ENCODE assay signal across 20 mouse cellular contexts in genomic region chr13:89595105-89595504, GRCm38 (mm10). TPM values are rescaled to one million over a fixed set of nuclear protein-coding genes. Genes with fewer than 3 reads are reported as not detected.
DNase-seq lines count a peak whose midpoint lies in the region; ATAC-seq and TF ChIP-seq lines count a peak whose summit lies in the region.
"Had no signal": no experiment of that assay in that cellular context is flagged by ENCODE, and none has a peak within 500 bp of the region (broad histone marks: within the 10 kb centered on the region; RNA-seq: fewer than 3 reads in every experiment).

No protein-coding gene starts in this region.

- no peaks in the 10 kb centered on the region; the same call in 1 of the 2 replicates for H3K9me3 ChIP-seq in midbrain, embryonic 11.5 days (ENCODE audit: control insufficient read depth, low read length)
- H3K9me3 ChIP-seq in midbrain, embryonic 16.5 days (replicated peaks; ENCODE audit: control insufficient read depth, low read length, poor library complexity, severe bottlenecking), result no peaks in the 10 kb centered on the region
- H3K9me3 ChIP-seq: embryonic facial prominence, embryonic 15.5 days had no signal

- no peaks in the 10 kb centered on the region for H3K4me1 ChIP-seq in midbrain, embryonic 11.5 days (ENCODE audit: control insufficient read depth, insufficient read depth, low read length)
- H3K4me1 ChIP-seq in midbrain, embryonic 16.5 days (ENCODE audit: control insufficient read depth, insufficient read depth, low read length), result no peaks in the 10 kb centered on the region
- H3K4me1 ChIP-seq: embryonic facial prominence, embryonic 15.5 days; forebrain, embryonic 10.5 days; heart, embryonic 12.5 days; hindbrain, embryonic 10.5 days had no signal

- no peak for DNase-seq in frontal cortex, postnatal 25 days (ENCODE audit: low spot score in 2 of 2)
- no peak for DNase-seq in midbrain, embryonic 11.5 days (ENCODE audit: low spot score, missing footprints)
- peak; percentile 16 for DNase-seq in brain, adult 2 months (ENCODE audit: low read depth, low spot score)
- peak; percentile 35 for DNase-seq in brain, embryonic 14.5 days (ENCODE audit: low read depth)
- DNase-seq: adrenal gland, adult 2 months; adrenal gland, postnatal 25 days; cerebellum, adult 11 months; cerebellum, adult 8-10 months; cerebellum, postnatal 14 days; gastrocnemius, adult 2 months; gastrocnemius, postnatal 25 days had no signal

- no peak overlapping the region for H3K4me3 ChIP-seq in midbrain, embryonic 11.5 days (ENCODE audit: low read depth, low read length)
- no peak overlapping the region for H3K4me3 ChIP-seq in midbrain, embryonic 16.5 days (ENCODE audit: low read depth, low read length)
- H3K4me3 ChIP-seq: embryonic facial prominence, embryonic 15.5 days; erythroblast, embryonic 14.5 days; forebrain, embryonic 10.5 days; gastrocnemius, adult 2 months; heart, embryonic 12.5 days; hindbrain, embryonic 10.5 days had no signal

- H3K9ac ChIP-seq in midbrain, embryonic 11.5 days (ENCODE audit: low read length), result no peak overlapping the region
- H3K9ac ChIP-seq in midbrain, embryonic 16.5 days (ENCODE audit: low read depth, low read length), result no peak overlapping the region
- H3K9ac ChIP-seq: embryonic facial prominence, embryonic 15.5 days; heart, embryonic 12.5 days; hindbrain, embryonic 14.5 days had no signal

- H3K27me3 ChIP-seq in midbrain, embryonic 11.5 days (ENCODE audit: control insufficient read depth, insufficient read depth, low read length), result no peaks in the 10 kb centered on the region
- no peaks in the 10 kb centered on the region for H3K27me3 ChIP-seq in midbrain, embryonic 16.5 days (ENCODE audit: control insufficient read depth, insufficient read depth, low read depth, low read length)
- H3K27me3 ChIP-seq: embryonic facial prominence, embryonic 15.5 days; heart, embryonic 12.5 days had no signal

- no peak overlapping the region for H3K27ac ChIP-seq in midbrain, embryonic 11.5 days (ENCODE audit: low read depth, low read length)
- no peak overlapping the region for H3K27ac ChIP-seq in midbrain, embryonic 16.5 days (ENCODE audit: low read length)
- H3K27ac ChIP-seq: embryonic facial prominence, embryonic 15.5 days; forebrain, embryonic 10.5 days; gastrocnemius, adult 2 months; hindbrain, embryonic 10.5 days; hindbrain, embryonic 14.5 days had no signal

- peak; percentile 44 for ATAC-seq in frontal cortex, adult (ENCODE audit: low TSS enrichment)
- peak; percentile 90 for ATAC-seq in midbrain, embryonic 11.5 days (ENCODE audit: low FRiP score)
- no peak for ATAC-seq in midbrain, embryonic 16.5 days
- ATAC-seq: forebrain, embryonic 16.5 days had no signal

- H3K4me2 ChIP-seq in midbrain, embryonic 11.5 days, result no peak overlapping the region
- no peak overlapping the region for H3K4me2 ChIP-seq in midbrain, embryonic 16.5 days (ENCODE audit: low read length)
- H3K4me2 ChIP-seq: embryonic facial prominence, embryonic 15.5 days; heart, embryonic 12.5 days; hindbrain, embryonic 14.5 days had no signal

- whole genome bisulfite sequencing in midbrain, embryonic 11.5 days, result 37% methylated on average over 4 of the region's 4 CpGs
- 34% methylated on average over 4 of the region's 4 CpGs for WGBS in midbrain, embryonic 16.5 days

- no peaks in the 10 kb centered on the region for H3K36me3 ChIP-seq in midbrain, embryonic 11.5 days (ENCODE audit: control insufficient read depth, insufficient read depth, low read length)
- no peaks in the 10 kb centered on the region for H3K36me3 ChIP-seq in midbrain, embryonic 16.5 days (ENCODE audit: control insufficient read depth, insufficient read depth, low read length)
- H3K36me3 ChIP-seq: embryonic facial prominence, embryonic 15.5 days; hindbrain, embryonic 10.5 days had no signal

- TF ChIP-seq CTCF in brain, embryonic 14.5 days (IDR thresholded peaks at IDR 0.05; ENCODE audit: borderline replicate concordance, extremely low read depth, insufficient read depth, insufficient read length), result no peak

- TF ChIP-seq POLR2A in brain, embryonic 14.5 days (IDR thresholded peaks at IDR 0.05; ENCODE audit: borderline replicate concordance, extremely low read depth, insufficient read depth, insufficient read length, poor library complexity, severe bottlenecking), result no peak

RNA-seq across cellular contexts. Expression of gene Hapln1, which starts 55.5 kb away (rescaled TPM):
- 17.9 and 19.4 TPM in 2 replicates for polyA plus RNA-seq in midbrain, embryonic 11.5 days (2014; fragmentation: Nextera tagmentation; extraction: Ambion mirVana)
- polyA plus RNA-seq in midbrain, embryonic 16.5 days (2015; fragmentation: Nextera tagmentation; extraction: Ambion mirVana), result 0.36 and 0.47 TPM in 2 replicates
- 0.33 and 0.57 TPM in 2 replicates for polyA plus RNA-seq in brain, embryonic 14.5 days (2012; rRNA removed)
- polyA plus RNA-seq: erythroblast, embryonic 14.5 days had no signal

Comparison
In these comparisons a context has a peak if more than half of its experiments do, and no peak if none do; other contexts are left out.
1. RNA of gene Hapln1, which starts 55.5 kb away (polyA plus RNA-seq): 17.9 to 19.4 TPM in midbrain, embryonic 11.5 days; 0.33 to 0.57 TPM in brain, embryonic 14.5 days and 0.36 to 0.47 TPM in midbrain, embryonic 16.5 days; every median in the first group is over 10 times any median in the second.
2. DNase-seq: peak in brain, adult 2 months (single experiment) and brain, embryonic 14.5 days (single experiment); none in frontal cortex, postnatal 25 days (0 of 2) and midbrain, embryonic 11.5 days (single experiment).